In the genomic region with DNA sequence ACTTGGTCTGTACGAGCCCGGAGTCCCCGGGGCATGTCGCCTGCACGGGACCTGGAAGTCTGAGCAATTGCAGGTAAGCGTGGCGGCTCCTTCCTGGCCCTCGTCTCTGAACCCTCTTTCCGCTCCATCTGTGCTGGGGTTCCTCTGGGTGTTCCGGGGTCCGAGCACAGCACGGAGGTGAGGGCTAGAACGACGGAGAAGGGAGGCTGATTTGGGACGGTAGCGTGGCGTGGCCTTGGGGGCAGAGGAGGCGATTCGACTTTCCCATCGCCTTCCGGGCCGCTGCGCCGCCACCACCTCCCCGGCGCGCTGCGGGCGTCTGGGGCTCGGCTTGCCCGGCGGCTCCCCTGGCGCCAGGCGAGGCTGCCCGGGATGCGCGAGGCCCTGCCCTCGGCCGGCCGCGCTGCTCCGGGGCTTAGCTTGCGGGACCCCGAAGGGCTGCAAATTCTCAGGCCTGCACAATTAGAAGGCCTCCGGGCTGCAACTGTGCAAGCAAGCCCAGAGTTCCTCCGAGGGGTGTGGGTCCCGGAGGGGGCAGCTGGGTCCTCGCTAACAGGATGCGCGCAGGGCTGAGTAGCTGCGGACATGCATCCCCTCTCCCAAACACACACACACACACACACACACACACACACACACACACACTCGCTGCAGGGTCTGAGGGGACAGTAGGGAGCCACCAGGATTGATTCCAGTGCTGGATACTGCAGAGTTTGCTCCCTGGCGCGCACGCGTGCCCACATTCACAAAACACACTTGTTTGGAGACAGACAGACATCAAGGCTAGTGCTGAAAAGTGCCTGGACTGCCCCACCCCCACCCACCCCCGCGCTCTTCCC, we compare ENCODE assay signal across 7 mouse cellular contexts. TPM values are rescaled to one million over a fixed set of nuclear protein-coding genes. Genes with fewer than 3 reads are reported as not detected.
DNase-seq lines count a peak whose midpoint lies in the region; ATAC-seq and TF ChIP-seq lines count a peak whose summit lies in the region.

No protein-coding gene starts in this region.

- peak overlapping the region; percentile 83 for H3K27ac ChIP-seq in MEL (ENCODE audit: control insufficient read depth, low read depth, low read length)
- peak overlapping the region; percentile 94 for H3K27ac ChIP-seq in cortical plate, adult 2 months (ENCODE audit: insufficient read depth, low read length)
- H3K27ac ChIP-seq in heart, embryonic 14.5 days (replicated peaks in 1 of 2; ENCODE audit: control insufficient read depth in 1 of 2, insufficient read depth in 1 of 2, low read depth in 2 of 2, low read length in 2 of 2) = peak overlapping the region; percentile 87 to 93
- H3K27ac ChIP-seq in midbrain, embryonic 11.5 days (ENCODE audit: low read depth, low read length) = peak overlapping the region; percentile 20; the same call in 1 of the 2 replicates
- H3K27ac ChIP-seq in stomach, embryonic 14.5 days (ENCODE audit: low read length) = peak overlapping the region; percentile 95

- TF ChIP-seq EP300 in MEL (IDR thresholded peaks at IDR 0.05; ENCODE audit: low read depth in 1 of 2, low read length in 2 of 2) = no peak

- H3K27me3 ChIP-seq in MEL (ENCODE audit: control insufficient read depth in 1 of 2, insufficient read depth in 2 of 2, low read length in 2 of 2) = no peaks in the 10 kb centered on the region
- H3K27me3 ChIP-seq in heart, embryonic 14.5 days (ENCODE audit: control insufficient read depth, insufficient read depth, low read length) = peaks cover 11% of the 10 kb centered on the region
- H3K27me3 ChIP-seq in midbrain, embryonic 11.5 days (ENCODE audit: control insufficient read depth, insufficient read depth, low read length) = peaks cover 18% of the 10 kb centered on the region
- no peaks in the 10 kb centered on the region for H3K27me3 ChIP-seq in stomach, embryonic 14.5 days (ENCODE audit: control insufficient read depth, insufficient read depth, low read length)

- H3K4me1 ChIP-seq in MEL (ENCODE audit: control insufficient read depth in 1 of 2, insufficient read depth in 2 of 2, low read length in 2 of 2) = peaks cover 3 to 20% of the 10 kb centered on the region in 2 experiments; a peak in 3 of 4 replicates
- H3K4me1 ChIP-seq in cortical plate, adult 2 months (ENCODE audit: control insufficient read depth, insufficient read depth, low read length) = peaks cover 3% of the 10 kb centered on the region; the same call in 1 of the 2 replicates
- H3K4me1 ChIP-seq in heart, embryonic 14.5 days (ENCODE audit: control insufficient read depth in 2 of 2, insufficient read depth in 2 of 2, low read length in 2 of 2) = peaks cover 22 to 38% of the 10 kb centered on the region in 2 experiments
- peaks cover 16% of the 10 kb centered on the region for H3K4me1 ChIP-seq in midbrain, embryonic 11.5 days (ENCODE audit: control insufficient read depth, insufficient read depth, low read length)
- peaks cover 39% of the 10 kb centered on the region for H3K4me1 ChIP-seq in stomach, embryonic 14.5 days (ENCODE audit: control insufficient read depth, insufficient read depth, low read length)

- under 1% methylated on average over 55 of the region's 58 CpGs for WGBS in heart, embryonic 14.5 days
- under 1% methylated on average over 54 of the region's 58 CpGs for WGBS in midbrain, embryonic 11.5 days
- under 1% methylated on average over 58 of the region's 58 CpGs for WGBS in stomach, embryonic 14.5 days

- peak overlapping the region; percentile 98 for H3K4me2 ChIP-seq in heart, embryonic 14.5 days (ENCODE audit: low read length)
- H3K4me2 ChIP-seq in midbrain, embryonic 11.5 days = peak overlapping the region; percentile 88
- peak overlapping the region; percentile 99 for H3K4me2 ChIP-seq in stomach, embryonic 14.5 days (replicated peaks; ENCODE audit: low read depth, low read length)

- TF ChIP-seq RAD21 in MEL (IDR thresholded peaks at IDR 0.05; ENCODE audit: low read depth, low read length) = no peak

- peak overlapping the region; percentile 82 to 87 for H3K4me3 ChIP-seq in MEL (ENCODE audit: control insufficient read depth in 1 of 2, insufficient read depth in 1 of 2, low read depth in 2 of 2, low read length in 2 of 2)
- H3K4me3 ChIP-seq in cortical plate, adult 2 months (ENCODE audit: insufficient read depth, low read length) = peak overlapping the region; percentile 84
- peak overlapping the region; percentile 59 to 89 for H3K4me3 ChIP-seq in heart, embryonic 14.5 days (ENCODE audit: control insufficient read depth in 1 of 2, insufficient read depth in 1 of 2, low read depth in 1 of 2, low read length in 2 of 2)
- peak overlapping the region; percentile 58 for H3K4me3 ChIP-seq in midbrain, embryonic 11.5 days (ENCODE audit: low read depth, low read length)
- H3K4me3 ChIP-seq in stomach, embryonic 14.5 days (ENCODE audit: low read depth, low read length) = peak overlapping the region; percentile 75

- peak; percentile 62 for DNase-seq in CD4-positive, CD25-positive, alpha-beta regulatory T cell, adult 2 months (ENCODE audit: low read depth, low spot score)
- peak; percentile 45 for DNase-seq in MEL (ENCODE audit: low read depth, low spot score)
- DNase-seq in kidney, postnatal 4 days = peak; percentile 66 to 72
- DNase-seq in midbrain, embryonic 11.5 days (ENCODE audit: low spot score, missing footprints) = peak; percentile 97

- peaks cover 10% of the 10 kb centered on the region for H3K79me2 ChIP-seq in MEL (ENCODE audit: control insufficient read depth, insufficient read depth, low read length, poor library complexity)

- TF ChIP-seq CTCF in MEL (IDR thresholded peaks at IDR 0.05 in 2 of 3, conservative IDR thresholded peaks at IDR 0.05 in 1 of 3; ENCODE audit: control insufficient read depth in 1 of 3, insufficient read depth in 1 of 3, low read depth in 2 of 3, low read length in 3 of 3, poor library complexity in 1 of 3, severe bottlenecking in 1 of 3) = no peak
- no peak for TF ChIP-seq CTCF in cortical plate, adult 2 months (IDR thresholded peaks at IDR 0.05; ENCODE audit: extremely low read depth, insufficient read depth, low read length)

- H3K9me3 ChIP-seq in MEL (replicated peaks; ENCODE audit: insufficient read depth, low read length) = no peaks in the 10 kb centered on the region
- H3K9me3 ChIP-seq in heart, embryonic 14.5 days (ENCODE audit: control insufficient read depth, low read length) = no peaks in the 10 kb centered on the region
- no peaks in the 10 kb centered on the region for H3K9me3 ChIP-seq in midbrain, embryonic 11.5 days (ENCODE audit: control insufficient read depth, low read length)
- no peaks in the 10 kb centered on the region for H3K9me3 ChIP-seq in stomach, embryonic 14.5 days (ENCODE audit: control insufficient read depth, low read depth, low read length)

- peak overlapping the region; percentile 85 for H3K9ac ChIP-seq in MEL (ENCODE audit: control insufficient read depth, low read depth, low read length, poor library complexity, severe bottlenecking)
- peak overlapping the region; percentile 84 for H3K9ac ChIP-seq in heart, embryonic 14.5 days (ENCODE audit: low read length)
- H3K9ac ChIP-seq in midbrain, embryonic 11.5 days (ENCODE audit: low read length) = peak overlapping the region; percentile 73
- peak overlapping the region; percentile 92 for H3K9ac ChIP-seq in stomach, embryonic 14.5 days (replicated peaks; ENCODE audit: low read depth, low read length)

- peak; percentile 38 for ATAC-seq in heart, embryonic 14.5 days (ENCODE audit: insufficient number of reproducible peaks, insufficient read depth, low FRiP score, low read depth)
- peak; percentile 71 for ATAC-seq in midbrain, embryonic 11.5 days (ENCODE audit: low FRiP score)
- peak; percentile 47; the same call in 1 of the 2 replicates for ATAC-seq in stomach, embryonic 14.5 days (ENCODE audit: insufficient number of reproducible peaks, insufficient read depth, low FRiP score, low read depth)

- TF ChIP-seq POLR2A in MEL (IDR thresholded peaks at IDR 0.05; ENCODE audit: control insufficient read depth in 1 of 2, insufficient read depth in 1 of 2, low read depth in 1 of 2, low read length in 2 of 2, poor library complexity in 1 of 2) = no peak; a peak in 1 of 4 replicates
- no peak for TF ChIP-seq POLR2A in cortical plate, adult 2 months (IDR thresholded peaks at IDR 0.05; ENCODE audit: extremely low read depth, insufficient read depth, low read length)

- peaks cover 0 to 18% of the 10 kb centered on the region in 2 experiments; a peak in 2 of 4 replicates for H3K36me3 ChIP-seq in MEL (ENCODE audit: control insufficient read depth in 1 of 2, insufficient read depth in 2 of 2, low read length in 2 of 2)
- H3K36me3 ChIP-seq in heart, embryonic 14.5 days (ENCODE audit: control insufficient read depth, insufficient read depth, low read length) = peaks cover 17% of the 10 kb centered on the region
- no peaks in the 10 kb centered on the region for H3K36me3 ChIP-seq in midbrain, embryonic 11.5 days (ENCODE audit: control insufficient read depth, insufficient read depth, low read length)
- H3K36me3 ChIP-seq in stomach, embryonic 14.5 days (ENCODE audit: control insufficient read depth, insufficient read depth, low read length) = peaks cover 5% of the 10 kb centered on the region; the same call in 1 of the 2 replicates

TF ChIP-seq in MEL, 35 proteins besides CTCF, POLR2A, EP300 and RAD21 (continues in another document):
- no peak for TF ChIP-seq ZC3H11A (IDR thresholded peaks at IDR 0.05; ENCODE audit: low read depth, low read length)
- TF ChIP-seq TBP (IDR thresholded peaks at IDR 0.05; ENCODE audit: low read depth, low read length) = no peak
- no peak for TF ChIP-seq BHLHE40 (IDR thresholded peaks at IDR 0.05; ENCODE audit: borderline replicate concordance, low read depth, low read length)
- TF ChIP-seq UBTF (IDR thresholded peaks at IDR 0.05; ENCODE audit: borderline replicate concordance, insufficient read depth, low read depth, low read length) = peak; percentile 84; the same call in 1 of the 2 replicates
- TF ChIP-seq ELF1 (IDR thresholded peaks at IDR 0.05; ENCODE audit: low read depth, low read length) = no peak
- no peak for TF ChIP-seq POLR2AphosphoS2 (IDR thresholded peaks at IDR 0.05; ENCODE audit: low read length)
- peak; percentile 51; the same call in 1 of the 2 replicates for TF ChIP-seq NRF1 (IDR thresholded peaks at IDR 0.05; ENCODE audit: insufficient read depth, low read depth, low read length, poor library complexity, severe bottlenecking)
- TF ChIP-seq SIN3A (IDR thresholded peaks at IDR 0.05; ENCODE audit: low read length) = no peak
- no peak for TF ChIP-seq CHD2 (IDR thresholded peaks at IDR 0.05; ENCODE audit: low read length)
- TF ChIP-seq GABPA (IDR thresholded peaks at IDR 0.05; ENCODE audit: low read depth, low read length) = no peak

RNA-seq across cellular contexts. Expression of gene Itpkb, which starts 0.6 kb away (rescaled TPM):
- 3.4 and 3.7 TPM in 2 replicates for total RNA-seq in MEL (2012; rRNA removed)
- 1 to 10 TPM in 1 of 2 experiments, not detected in 1; 9.2 TPM for polyA plus RNA-seq in MEL (2012; ENCODE audit: insufficient read depth in 1 of 2, insufficient read length in 2 of 2, low read depth in 1 of 2, low replicate concordance in 2 of 2, missing spikeins in 1 of 2)
- 8.0 and 8.1 TPM in 2 replicates for polyA plus RNA-seq in cortical plate, adult 2 months (2012; rRNA removed)
- 5.5 and 5.6 TPM in 2 replicates for polyA plus RNA-seq in heart, embryonic 14.5 days (2014; fragmentation: Nextera tagmentation; extraction: Ambion mirVana)
- polyA plus RNA-seq in midbrain, embryonic 11.5 days (2014; fragmentation: Nextera tagmentation; extraction: Ambion mirVana) = 1.9 and 2.0 TPM in 2 replicates
- 10.4 and 10.9 TPM in 2 replicates for polyA plus RNA-seq in stomach, embryonic 14.5 days (2014; fragmentation: Nextera tagmentation; extraction: Ambion mirVana)

Comparison
In these comparisons a context has a peak if more than half of its experiments do, and no peak if none do; other contexts are left out.
1. Peak in every context shown above with its lines: DNase-seq, ATAC-seq, H3K4me3 ChIP-seq and H3K27ac ChIP-seq.
2. DNase-seq: peak in every context shown above with its lines; median percentile 97 in midbrain, embryonic 11.5 days; 69 in kidney, postnatal 4 days; 62 in CD4-positive, CD25-positive, alpha-beta regulatory T cell, adult 2 months; 45 in MEL.
3. H3K27ac ChIP-seq: peak in every context shown above with its lines; median percentile 95 in stomach, embryonic 14.5 days; 94 in cortical plate, adult 2 months; 90 in heart, embryonic 14.5 days; 83 in MEL; 20 in midbrain, embryonic 11.5 days.